Mouse (Mus musculus) spleen, adult 2 months (tissue): ENCODE measurements around the gene Hspa4l. TPM values are rescaled to one million over a fixed set of nuclear protein-coding genes. Genes with fewer than 3 reads are reported as not detected.
A peak's percentile ranks its signal among the peaks of the same experiment; 100 is the strongest.

Experiments used
- DNase-seq, 2 experiments: peaks; one replicate each; pipeline versions ENCODE4 v3.0.0 to v3.0.0-alpha.2; 2012 to 2021; ENCODE audit warnings: low spot score in 2 of 2, low read depth in 1 of 2
- H3K27ac ChIP-seq: fragments of 200-500 bp; 2 replicates; pipeline ENCODE4 v1.5.1; 2012; ENCODE audit warnings: low read length, inconsistent platforms; ENCODE audit not compliant: insufficient read depth
- H3K27me3 ChIP-seq: fragments of 200-500 bp; 2 replicates; pipeline ENCODE4 v1.6.1; 2012; ENCODE audit warnings: mild to moderate bottlenecking, moderate library complexity, low read length, inconsistent platforms; ENCODE audit not compliant: control insufficient read depth, insufficient read depth
- H3K36me3 ChIP-seq: fragments of 200-500 bp; 2 replicates; pipeline ENCODE4 v1.6.1; 2012; ENCODE audit warnings: mild to moderate bottlenecking, low read length, inconsistent platforms; ENCODE audit not compliant: control insufficient read depth, insufficient read depth
- H3K4me1 ChIP-seq: fragments of 200-500 bp; 2 replicates; pipeline ENCODE4 v1.6.1; 2011; ENCODE audit warnings: inconsistent platforms; ENCODE audit not compliant: control insufficient read depth, insufficient read depth, insufficient read length
- H3K4me3 ChIP-seq: fragments of 200-500 bp; 2 replicates; pipeline ENCODE4 v1.5.1; 2011; ENCODE audit warnings: mild to moderate bottlenecking, inconsistent platforms; ENCODE audit not compliant: insufficient read depth, insufficient read length; ENCODE audit errors: extremely low read depth
- CTCF ChIP-seq: fragments of 200-500 bp; IDR thresholded peaks from 2 replicates; pipeline ENCODE4 v1.5.1; 2011; ENCODE audit warnings: mild to moderate bottlenecking, inconsistent platforms; ENCODE audit not compliant: insufficient read depth, insufficient read length, insufficient replicate concordance; ENCODE audit errors: extremely low read depth
- POLR2A ChIP-seq: fragments of 200-500 bp; IDR thresholded peaks from 2 replicates; pipeline ENCODE4 v1.6.1; 2011; ENCODE audit warnings: low read depth, low read length, inconsistent platforms
- WGBS: fragments of 180-500 bp; shearing (Covaris S2); methylation state at CpG from one replicate; pipeline ENCODE4 v1.1.7; 2018; 5-methylcytosine and 5-hydroxymethylcytosine counted together
- polyA plus RNA-seq: library from polyadenylated mRNA; depleted of rRNA; stranded (reverse); fragments of >200 nt; gene quantifications from 2 replicates; pipeline ENCODE4 v1.2.3, GENCODE M21; 2012

Hspa4l gene
- polyA plus RNA-seq, 1 experiment = 7.8 TPM

- DNase-seq = no peak
These were observed 25.3 kb upstream of the Hspa4l start for GRCm38 (mm10) chr3:40719022-40719421.

GRCm38 (mm10) chr3:40738381-40738912 lies 5.8 kb upstream of the Hspa4l start:
- H3K4me1 ChIP-seq = no peaks in the 10 kb centered on the region
- 84% methylated on average over 6 of the region's 6 CpGs for WGBS
- no peak overlapping the region for H3K27ac ChIP-seq
- DNase-seq = no peak
- H3K27me3 ChIP-seq = no peaks in the 10 kb centered on the region; the same call in 1 of the 2 replicates
- no peak for TF ChIP-seq POLR2A
- no peak for TF ChIP-seq CTCF
- H3K4me3 ChIP-seq = no peak overlapping the region
- no peaks in the 10 kb centered on the region for H3K36me3 ChIP-seq

More at GRCm38 (mm10) chr3:40719022-40719421, 25.3 kb upstream of the Hspa4l start:
- no peaks in the 10 kb centered on the region for H3K36me3 ChIP-seq
- TF ChIP-seq CTCF (no peak), POLR2A (no peak)
- no peak overlapping the region for H3K27ac ChIP-seq
- H3K4me3 ChIP-seq = no peak overlapping the region
- 89% methylated on average over 3 of the region's 3 CpGs for WGBS
- H3K4me1 ChIP-seq = no peaks in the 10 kb centered on the region
- no peaks in the 10 kb centered on the region for H3K27me3 ChIP-seq

- peak; percentile 63 to 92 for DNase-seq
- H3K27me3 ChIP-seq = no peaks in the 10 kb centered on the region
- peak overlapping the region; percentile 90 for H3K27ac ChIP-seq
- TF ChIP-seq CTCF (no peak), POLR2A (0 out of 2 replicates have a peak, but pooled peaks have one; percentile 21)
- under 1% methylated on average over 81 of the region's 93 CpGs for WGBS
- H3K4me3 ChIP-seq = peak overlapping the region; percentile 91
- H3K4me1 ChIP-seq = no peaks in the 10 kb centered on the region; the same call in 1 of the 2 replicates
- H3K36me3 ChIP-seq = no peaks in the 10 kb centered on the region
These were observed 753 bp downstream of the Hspa4l start for GRCm38 (mm10) chr3:40744836-40745660.

- H3K4me3 ChIP-seq = peak overlapping the region; percentile 91
- H3K27ac ChIP-seq = peak overlapping the region; percentile 90
- WGBS = 3% methylated on average over 37 of the region's 37 CpGs
- H3K36me3 ChIP-seq = no peaks in the 10 kb centered on the region
- H3K4me1 ChIP-seq = no peaks in the 10 kb centered on the region; the same call in 1 of the 2 replicates
- H3K27me3 ChIP-seq = no peaks in the 10 kb centered on the region
- TF ChIP-seq POLR2A = no peak
- TF ChIP-seq CTCF = no peak
- DNase-seq = peak in 1 of 2 experiments; percentile 26
These were observed 1.6 kb downstream of the Hspa4l start for GRCm38 (mm10) chr3:40745661-40746547.

- H3K4me1 ChIP-seq = no peaks in the 10 kb centered on the region
- no peak overlapping the region for H3K4me3 ChIP-seq
- DNase-seq = no peak
- peaks cover 13% of the 10 kb centered on the region for H3K36me3 ChIP-seq
- 64% methylated on average over 3 of the region's 3 CpGs for WGBS
- no peak overlapping the region for H3K27ac ChIP-seq
- H3K27me3 ChIP-seq = no peaks in the 10 kb centered on the region
- TF ChIP-seq POLR2A (no peak), CTCF (no peak)
These were observed 16.5 kb downstream of the Hspa4l start for GRCm38 (mm10) chr3:40760746-40761145.

- no peaks in the 10 kb centered on the region for H3K27me3 ChIP-seq
- no peak overlapping the region for H3K27ac ChIP-seq
- no peak for DNase-seq
- TF ChIP-seq CTCF (no peak), POLR2A (no peak)
- no peak overlapping the region for H3K4me3 ChIP-seq
- 90% methylated on average over 2 of the region's 2 CpGs for WGBS
- no peaks in the 10 kb centered on the region for H3K4me1 ChIP-seq
- H3K36me3 ChIP-seq = peaks cover 11% of the 10 kb centered on the region
These were observed 17.0 kb downstream of the Hspa4l start for GRCm38 (mm10) chr3:40761312-40761711.
